Mouse (Mus musculus) kidney, postnatal 36 days (tissue): Measurements from ENCODE around the gene Lrtm2.
"Not testable (repeated sequence)": the region's sequence is repeated elsewhere in the genome, so short reads cannot be mapped to it uniquely, and the experiment has no call there.

ENCODE experiments used
- DNase-seq, 2 experiments: peaks; one replicate each; pipeline ENCODE4 v3.0.0; 2021 to 2022; ENCODE audit warnings: mixed read lengths in 2 of 2

The Lrtm2 gene

GRCm38 (mm10) chr6:119330506-119330905 is at the start of gene Lrtm2:
TSS of gene Lrtm2 (minus strand) at chr6:119330766.
- peak in 1 of 2 experiments; percentile 25 for DNase-seq

GRCm38 (mm10) chr6:119378631-119379030 is 48.1 kb upstream of the Lrtm2 start:
- no peak for DNase-seq

- DNase-seq: no peak
Measured at GRCm38 (mm10) chr6:119377613-119378012, 47.0 kb upstream of the Lrtm2 start.

- no peak for DNase-seq
Measured at GRCm38 (mm10) chr6:119375035-119375434, 44.5 kb upstream of the Lrtm2 start.

- no peak for DNase-seq
Measured at GRCm38 (mm10) chr6:119373000-119373705, 42.6 kb upstream of the Lrtm2 start.

- no peak for DNase-seq
Measured at GRCm38 (mm10) chr6:119372237-119372636, 41.7 kb upstream of the Lrtm2 start.

- no peak for DNase-seq
Measured at GRCm38 (mm10) chr6:119371624-119372023, 41.1 kb upstream of the Lrtm2 start.

GRCm38 (mm10) chr6:119367382-119367781 is 36.8 kb upstream of the Lrtm2 start:
- DNase-seq: no peak

- DNase-seq: not testable (repeated sequence)
Measured at GRCm38 (mm10) chr6:119366800-119367199, 36.2 kb upstream of the Lrtm2 start.

- DNase-seq: no peak
Measured at GRCm38 (mm10) chr6:119363593-119363992, 33.0 kb upstream of the Lrtm2 start.

GRCm38 (mm10) chr6:119360925-119361702 is 30.5 kb upstream of the Lrtm2 start:
- no peak for DNase-seq

GRCm38 (mm10) chr6:119360250-119360649 is 29.7 kb upstream of the Lrtm2 start:
- DNase-seq: not testable (repeated sequence)

GRCm38 (mm10) chr6:119358020-119358571 is 27.5 kb upstream of the Lrtm2 start:
- DNase-seq: no peak

- DNase-seq: no peak
Measured at GRCm38 (mm10) chr6:119352501-119352900, 21.9 kb upstream of the Lrtm2 start.

- DNase-seq: no peak
Measured at GRCm38 (mm10) chr6:119351656-119352055, 21.1 kb upstream of the Lrtm2 start.

- no peak for DNase-seq
Measured at GRCm38 (mm10) chr6:119350703-119351198, 20.2 kb upstream of the Lrtm2 start.

GRCm38 (mm10) chr6:119348234-119348633 is 17.7 kb upstream of the Lrtm2 start:
- peak; percentile 67 to 91 for DNase-seq

- DNase-seq: no peak
Measured at GRCm38 (mm10) chr6:119347813-119348212, 17.2 kb upstream of the Lrtm2 start.

GRCm38 (mm10) chr6:119346257-119346656 is 15.7 kb upstream of the Lrtm2 start:
- no peak for DNase-seq

GRCm38 (mm10) chr6:119341409-119341808 is 10.8 kb upstream of the Lrtm2 start:
- peak; percentile 27 to 52 for DNase-seq

- no peak for DNase-seq
Measured at GRCm38 (mm10) chr6:119338121-119338912, 7.8 kb upstream of the Lrtm2 start.

GRCm38 (mm10) chr6:119337287-119337686 is 6.7 kb upstream of the Lrtm2 start:
- no peak for DNase-seq

GRCm38 (mm10) chr6:119336124-119336523 is 5.6 kb upstream of the Lrtm2 start:
- DNase-seq: no peak
